Mouse (Mus musculus) thymus, postnatal 10 days (tissue): ENCODE data around the gene Tenm4.
A peak's percentile ranks its signal among the peaks of the same experiment; 100 is the strongest.
"Not testable (repeated sequence)": the region's sequence is repeated elsewhere in the genome, so short reads cannot be mapped to it uniquely, and the experiment has no call there.

ENCODE experiments used
- DNase-seq, 2 experiments: peaks; one replicate each; pipeline ENCODE4 v3.0.0; 2021; ENCODE audit warnings: low spot score in 2 of 2

Gene Tenm4

DNA sequence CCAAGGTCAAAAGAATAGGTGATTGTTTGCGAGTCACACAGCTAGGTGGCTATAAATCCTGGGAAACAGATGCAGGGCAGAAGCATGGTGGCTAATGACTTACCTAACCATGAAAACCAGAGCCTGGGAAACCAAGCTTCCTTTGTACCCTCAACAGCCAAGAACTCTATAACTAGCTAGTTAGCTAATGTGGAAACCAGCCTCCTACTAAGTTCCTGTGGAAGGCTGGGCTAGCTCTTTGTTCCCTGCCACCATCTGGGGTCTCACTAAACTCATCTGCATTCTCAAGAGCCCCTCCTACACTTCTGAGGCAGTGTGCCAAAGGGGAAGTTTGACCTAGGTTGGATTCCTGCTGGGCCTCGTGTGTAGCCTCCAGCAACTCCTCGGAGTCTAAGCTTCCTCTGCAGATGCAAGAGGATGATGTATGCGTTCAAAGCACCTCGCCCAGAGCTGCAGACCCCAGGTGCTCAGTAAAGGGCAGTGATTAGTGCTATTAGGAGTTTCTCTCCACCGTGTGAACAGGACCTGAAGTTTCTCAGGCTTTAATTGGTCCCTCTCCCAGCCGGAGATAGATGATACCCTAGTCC is 719.1 kb downstream of the Tenm4 start:
- DNase-seq: no peak

DNA sequence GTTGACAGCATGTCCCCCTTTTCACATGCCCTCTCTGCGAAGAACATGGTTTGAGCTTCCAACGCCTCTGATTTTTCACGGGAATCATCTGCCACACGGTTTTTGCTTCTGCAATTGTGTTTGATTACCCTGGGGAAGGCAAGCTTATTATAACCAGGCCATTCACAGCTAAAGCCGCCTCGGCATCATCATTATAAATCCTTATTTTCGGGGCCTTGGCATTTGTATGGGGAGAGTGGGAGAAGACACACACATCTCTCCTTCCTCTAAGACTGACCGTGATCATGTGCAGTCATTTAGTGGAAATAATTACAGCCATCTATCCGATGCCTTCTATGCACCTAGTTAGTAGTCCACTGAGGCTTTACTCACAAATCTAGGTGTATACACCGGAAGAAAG is 719.9 kb downstream of the Tenm4 start:
- DNase-seq: no peak

DNA sequence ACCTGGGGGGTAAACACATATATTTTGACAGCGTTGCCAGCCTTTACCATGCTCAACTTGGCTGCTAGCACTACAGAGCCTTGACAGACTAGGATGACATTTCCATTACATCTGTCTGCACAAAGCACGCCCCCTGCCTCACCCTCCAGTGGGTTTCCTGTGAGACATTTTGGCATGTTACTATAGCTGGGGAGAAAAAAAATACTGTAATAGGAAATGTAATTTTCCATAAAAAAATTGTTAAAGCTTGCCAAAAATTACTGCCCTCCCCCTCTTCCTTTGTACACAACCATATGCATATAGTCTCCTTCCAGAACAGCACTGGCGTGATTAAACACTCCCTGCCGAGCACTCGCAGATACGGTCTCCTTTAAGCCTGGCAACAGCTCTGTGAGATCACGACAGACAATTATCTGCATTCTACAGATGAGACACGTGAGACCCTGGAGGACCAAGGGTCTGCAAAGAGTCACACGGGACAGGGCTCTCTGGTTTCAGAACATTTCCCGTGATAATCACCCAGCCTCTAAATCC is 728.1 kb downstream of the Tenm4 start:
- no peak for DNase-seq

DNA sequence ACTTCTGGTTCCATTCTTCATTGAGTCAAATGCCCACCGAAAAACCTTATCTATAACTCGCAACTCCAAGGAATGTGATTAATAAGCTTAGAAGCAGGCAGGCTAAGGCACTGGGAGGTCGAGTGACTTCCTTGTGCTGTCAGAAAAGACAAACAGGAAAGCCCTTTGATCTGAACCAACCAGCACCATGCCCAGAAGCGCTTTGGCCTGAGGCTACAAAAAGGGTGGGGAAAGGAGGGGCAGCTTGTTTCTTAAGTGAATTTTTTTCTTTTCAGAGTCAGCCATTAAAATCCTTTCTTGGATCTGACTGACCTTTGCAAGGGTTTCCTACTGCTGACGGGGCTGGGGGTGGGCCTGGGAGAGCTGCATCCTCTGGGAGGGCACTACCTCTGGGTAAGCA is 731.1 kb downstream of the Tenm4 start:
- DNase-seq: no peak

DNA sequence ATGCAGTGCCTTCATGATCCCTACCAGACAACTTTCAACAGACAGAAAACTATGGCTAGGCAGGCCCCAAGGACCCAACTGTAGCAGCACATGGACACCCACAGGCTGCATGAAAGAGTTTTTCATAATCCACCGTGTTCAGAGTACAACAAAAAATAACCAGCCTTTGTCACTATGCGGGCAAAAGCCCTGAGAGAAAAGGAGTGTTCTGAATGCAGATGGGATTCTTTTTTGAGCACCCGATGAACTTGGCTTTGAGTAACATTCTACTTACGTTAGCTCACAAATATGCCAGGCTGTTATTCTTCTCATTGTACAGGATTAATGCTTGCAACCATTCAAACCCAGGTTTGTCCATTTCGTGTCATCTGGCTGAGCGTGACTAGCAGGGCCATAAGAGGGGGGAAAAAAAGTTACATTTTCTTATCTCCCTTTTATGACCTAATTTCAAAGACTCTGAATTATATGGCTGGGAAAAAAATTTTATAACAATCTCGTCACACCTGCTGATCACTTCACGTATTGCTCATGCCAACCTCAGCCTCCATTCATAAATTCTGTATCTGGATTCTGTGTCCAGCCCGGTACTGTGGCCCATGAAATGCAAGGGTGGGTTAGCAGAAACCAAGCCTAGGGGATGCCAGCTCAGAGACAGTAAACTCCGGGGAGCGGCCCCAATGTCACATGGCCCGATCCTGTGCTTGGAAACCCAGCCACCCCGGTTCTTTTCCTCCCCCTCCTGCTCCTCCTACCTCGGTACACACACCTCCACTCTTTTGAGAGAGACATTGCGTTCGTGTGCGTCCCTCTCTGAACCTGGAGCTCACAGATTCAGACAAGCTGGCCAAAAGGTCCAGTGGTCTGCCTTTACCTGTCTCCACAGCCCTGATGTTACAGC is 732.3 kb downstream of the Tenm4 start:
- DNase-seq: no peak

DNA sequence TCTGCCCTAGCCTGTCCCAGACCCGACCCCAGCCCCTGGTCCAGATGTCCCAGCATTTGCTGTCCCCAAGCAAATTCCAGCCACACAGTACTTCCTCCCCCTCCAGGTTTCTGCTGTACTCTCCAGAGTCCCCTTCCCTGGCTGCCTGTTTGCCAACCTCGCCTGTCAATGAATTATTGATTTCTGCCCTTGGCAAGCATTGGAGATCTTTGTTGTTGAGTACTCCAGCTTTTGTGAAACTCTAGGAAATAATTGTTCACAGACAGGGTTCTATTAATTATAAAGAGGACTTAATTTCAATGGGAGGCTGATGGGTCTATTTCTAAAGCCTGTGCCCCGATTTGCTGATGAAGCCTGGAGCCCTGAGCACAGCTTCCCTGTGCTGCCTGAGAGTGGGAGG is 733.4 kb downstream of the Tenm4 start:
- no peak for DNase-seq

DNA sequence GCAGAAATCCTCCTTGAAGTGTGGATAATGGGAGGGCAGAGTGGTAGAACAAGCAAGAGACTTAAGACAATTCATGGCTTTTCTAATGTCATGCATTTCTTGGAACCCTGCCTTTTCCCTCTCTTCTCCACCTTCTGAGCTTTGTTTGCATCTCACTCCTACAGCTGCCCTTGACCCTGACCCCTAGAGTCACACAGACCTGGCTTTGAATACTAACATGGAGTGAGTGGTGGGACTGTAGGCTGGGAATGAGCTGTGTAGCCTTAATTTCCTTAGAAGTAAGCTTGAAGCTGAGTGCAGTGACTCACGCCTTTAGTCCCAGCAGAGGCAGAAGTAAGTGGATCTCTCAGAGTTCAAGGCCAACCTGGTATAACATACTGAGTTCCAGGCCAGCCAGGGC is 733.9 kb downstream of the Tenm4 start:
- DNase-seq: no peak

DNA sequence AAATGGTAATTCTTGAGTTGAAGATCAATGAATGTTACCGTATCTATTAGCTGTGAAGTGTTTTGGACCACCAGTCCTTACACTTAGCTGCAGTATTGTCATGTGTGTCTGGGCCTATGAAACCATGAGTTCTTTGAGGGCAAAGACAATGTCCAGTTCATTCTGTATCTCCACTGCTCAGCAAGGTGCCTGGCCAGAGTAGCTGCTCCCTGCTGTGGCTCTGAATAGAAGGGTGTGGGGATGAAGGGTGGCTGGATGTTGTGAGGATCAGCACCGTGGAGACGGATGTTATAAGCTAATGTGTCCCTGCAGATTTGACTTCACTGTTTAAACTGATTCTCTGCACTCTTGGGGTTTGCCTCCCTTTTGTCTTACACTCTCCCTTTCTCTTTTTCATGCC is 734.4 kb downstream of the Tenm4 start:
- DNase-seq: no peak

DNA sequence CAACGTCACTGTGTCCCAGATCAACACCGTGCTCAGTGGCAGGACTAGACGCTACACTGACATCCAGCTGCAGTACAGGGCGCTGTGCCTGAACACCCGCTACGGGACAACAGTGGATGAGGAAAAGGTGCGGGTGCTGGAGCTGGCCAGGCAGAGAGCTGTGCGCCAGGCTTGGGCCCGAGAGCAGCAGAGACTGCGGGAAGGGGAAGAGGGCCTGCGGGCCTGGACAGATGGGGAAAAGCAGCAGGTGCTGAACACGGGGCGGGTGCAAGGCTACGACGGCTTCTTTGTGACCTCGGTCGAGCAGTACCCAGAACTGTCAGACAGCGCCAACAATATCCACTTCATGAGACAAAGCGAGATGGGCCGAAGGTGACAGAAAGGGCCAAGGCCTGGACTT is 735.2 kb downstream of the Tenm4 start:
- DNase-seq: no peak

DNA sequence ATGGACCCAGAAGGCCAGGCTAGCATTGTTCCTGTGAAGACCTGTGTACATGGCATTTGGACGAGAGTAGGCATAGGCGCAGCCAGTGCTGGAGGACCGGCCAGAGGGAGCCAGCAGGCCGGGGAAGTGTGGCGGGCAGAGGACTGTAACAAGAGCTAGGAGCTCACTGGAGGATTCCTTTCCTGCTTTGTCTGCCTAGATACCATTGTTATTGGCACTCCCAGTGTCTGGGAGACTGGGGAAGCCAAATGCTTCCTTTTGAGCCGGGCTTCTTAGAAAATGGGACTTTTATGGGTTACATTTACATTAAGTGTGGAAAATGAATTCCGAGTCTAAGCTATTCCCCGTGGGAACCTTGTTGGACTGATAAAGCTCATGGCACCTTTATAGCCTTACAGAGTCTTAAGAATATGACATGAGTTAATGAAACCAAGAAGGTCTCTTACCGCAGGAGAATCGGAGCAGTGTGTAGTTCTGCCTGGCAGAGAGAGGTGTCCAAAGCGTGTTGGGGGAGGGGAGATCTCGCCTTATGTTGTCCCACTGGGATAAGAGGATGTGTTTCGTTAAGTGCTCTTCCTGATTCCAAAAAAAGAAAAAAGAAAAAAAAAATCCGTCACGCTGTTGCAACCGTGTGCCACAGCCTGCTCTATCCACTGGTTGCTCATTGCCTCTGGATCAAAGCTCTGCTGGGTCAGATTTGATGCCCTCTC is 737.1 kb downstream of the Tenm4 start:
- no peak for DNase-seq

DNA sequence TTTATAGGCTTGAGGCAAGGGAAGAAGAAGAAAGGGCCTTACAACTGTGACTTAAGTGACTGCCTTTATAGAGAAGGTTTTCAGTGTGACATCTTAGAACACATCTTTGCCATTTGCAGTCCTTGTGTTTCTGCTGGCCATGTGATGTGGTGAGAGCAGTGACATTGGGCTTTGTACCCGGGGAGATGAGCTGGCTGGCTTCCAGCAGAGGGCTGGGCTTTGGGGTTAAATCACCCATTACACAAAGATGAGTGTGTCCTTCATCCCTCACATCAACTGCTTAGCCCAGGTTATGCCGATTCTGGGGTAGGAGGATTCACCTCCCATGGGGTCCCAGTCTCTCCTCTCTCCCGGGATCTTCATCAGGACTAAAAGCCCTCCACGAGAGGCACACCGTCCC is 738.8 kb downstream of the Tenm4 start:
- DNase-seq: no peak

DNA sequence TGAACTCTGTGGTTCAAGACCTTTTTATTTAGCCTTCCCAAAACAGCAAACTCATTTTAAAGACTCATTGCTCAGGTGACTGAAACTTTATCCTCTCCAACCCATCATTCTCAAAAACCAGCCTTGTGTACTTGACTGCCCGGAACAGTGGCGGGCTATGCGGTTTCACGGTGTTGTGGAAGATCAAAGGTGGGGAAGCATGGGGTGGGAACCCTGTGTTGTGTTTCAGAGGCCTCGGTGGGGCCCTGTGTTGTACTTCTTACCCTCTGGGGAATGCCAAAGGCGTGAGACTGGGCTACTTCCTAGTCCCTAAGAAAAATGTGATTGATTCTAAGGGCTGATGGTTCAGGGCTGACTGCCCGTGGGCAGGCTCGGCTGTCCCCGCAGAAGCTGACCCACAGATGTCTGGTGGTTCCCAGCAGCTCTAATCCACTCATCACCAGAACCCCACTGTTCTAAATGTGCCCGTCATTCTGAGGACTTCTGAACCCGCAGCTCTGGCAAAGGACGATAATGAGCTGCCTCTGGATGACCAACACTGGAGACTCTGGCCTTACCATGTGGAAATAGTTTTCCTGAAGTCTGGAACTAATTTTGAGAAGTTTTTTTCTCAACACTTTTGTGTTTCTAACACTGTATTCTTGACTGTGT is 739.4 kb downstream of the Tenm4 start:
- DNase-seq: no peak

DNA sequence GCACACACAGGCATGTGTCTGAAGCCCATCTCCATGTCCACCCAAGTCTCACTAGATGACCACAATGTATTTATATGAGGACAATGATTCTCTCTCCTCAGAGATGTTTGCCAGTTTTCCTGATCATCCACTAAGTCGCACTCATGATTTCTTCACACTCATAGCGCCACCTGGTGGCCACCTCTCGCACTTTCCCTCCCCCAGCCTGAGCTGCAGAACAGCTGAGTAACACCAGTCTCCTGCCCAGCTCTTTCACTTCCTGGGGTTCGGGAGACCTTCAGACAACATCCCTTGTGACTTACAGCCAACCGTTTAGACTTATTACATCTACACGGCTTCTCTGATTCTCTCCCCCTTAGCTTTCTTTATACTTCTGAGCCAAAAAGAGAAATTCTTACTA is 743.0 kb downstream of the Tenm4 start:
- DNase-seq: peak; percentile 43 to 77

DNA sequence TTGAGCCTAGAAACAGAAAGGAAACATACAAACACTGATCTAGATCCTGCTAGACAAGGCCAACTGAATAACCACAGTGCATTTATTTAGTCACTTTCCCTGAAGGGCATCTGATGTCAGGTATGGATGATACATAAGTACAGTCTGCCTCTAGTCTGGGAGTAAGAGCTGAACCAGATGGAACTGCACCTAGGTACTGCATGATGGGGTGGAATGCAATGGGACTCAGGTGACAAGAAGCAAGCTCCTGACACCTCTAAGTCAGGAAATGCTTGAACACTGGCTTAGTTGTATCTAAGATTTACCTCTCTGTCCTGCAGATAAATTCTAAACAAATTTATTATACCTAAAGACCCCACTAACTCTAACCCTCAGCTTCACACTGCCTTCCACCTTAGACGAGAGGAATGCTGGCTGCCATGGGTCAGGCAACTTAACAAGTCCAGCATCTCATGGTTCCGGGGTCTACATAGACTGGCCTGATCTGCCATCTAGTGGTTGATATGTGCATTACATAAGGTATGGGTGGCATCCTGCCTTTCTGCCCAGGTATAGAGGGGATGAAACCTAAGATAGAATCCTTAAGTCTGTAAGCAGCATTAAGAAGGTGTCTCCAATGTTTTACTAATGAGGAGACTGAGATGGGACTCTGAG is 744.5 kb downstream of the Tenm4 start:
- DNase-seq: peak in 1 of 2 experiments; percentile 68

DNA sequence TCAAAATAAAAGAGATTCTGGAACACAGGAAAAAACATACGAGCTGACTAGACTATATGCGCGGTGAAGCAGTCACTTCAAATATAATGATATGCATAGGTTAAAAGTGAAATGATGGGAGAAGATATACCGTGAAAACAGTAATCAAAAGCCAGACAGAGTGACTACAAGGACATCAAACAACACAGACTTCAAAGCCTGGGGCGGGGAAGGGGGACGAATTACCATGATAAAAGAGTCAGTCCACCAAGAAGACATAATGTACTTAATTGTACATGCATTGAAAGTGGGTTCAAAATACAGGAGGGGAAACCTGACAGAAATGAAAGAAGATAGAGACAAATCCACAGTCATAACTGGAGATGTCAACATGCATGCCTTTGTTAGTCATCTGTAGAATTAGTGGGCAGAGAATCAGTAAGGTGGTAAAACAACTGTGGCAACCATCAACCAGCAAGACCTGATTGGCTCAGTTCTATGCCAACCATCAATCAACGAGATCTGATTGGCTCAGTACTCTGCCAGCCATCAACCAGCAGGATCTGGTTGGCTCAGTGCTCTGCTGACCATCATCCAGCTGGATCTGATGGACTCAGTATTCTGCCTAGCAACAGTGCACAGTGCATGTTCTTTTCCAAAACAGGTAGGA is 749.5 kb downstream of the Tenm4 start:
- DNase-seq: no peak

DNA sequence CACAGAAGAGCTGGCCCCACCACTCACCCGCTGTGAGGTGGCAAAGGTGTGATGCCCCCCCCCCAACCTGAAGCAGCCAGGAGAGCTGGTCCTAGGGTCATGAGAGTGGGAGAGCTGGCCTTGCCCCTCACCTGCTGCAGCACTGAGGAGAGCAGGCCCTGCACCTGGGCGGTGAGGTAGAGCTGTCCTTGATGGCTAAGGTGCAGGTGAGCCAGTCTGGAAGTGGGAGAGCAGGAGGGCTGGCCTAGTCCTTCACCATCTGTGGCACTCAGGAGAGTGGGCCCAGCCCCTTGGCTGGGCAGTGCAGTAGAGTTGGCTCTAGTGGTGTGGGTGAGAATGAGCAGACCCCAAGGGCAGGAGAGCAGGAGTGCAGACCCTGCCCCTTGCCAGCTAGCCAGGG is 751.9 kb downstream of the Tenm4 start:
- DNase-seq: no peak

DNA sequence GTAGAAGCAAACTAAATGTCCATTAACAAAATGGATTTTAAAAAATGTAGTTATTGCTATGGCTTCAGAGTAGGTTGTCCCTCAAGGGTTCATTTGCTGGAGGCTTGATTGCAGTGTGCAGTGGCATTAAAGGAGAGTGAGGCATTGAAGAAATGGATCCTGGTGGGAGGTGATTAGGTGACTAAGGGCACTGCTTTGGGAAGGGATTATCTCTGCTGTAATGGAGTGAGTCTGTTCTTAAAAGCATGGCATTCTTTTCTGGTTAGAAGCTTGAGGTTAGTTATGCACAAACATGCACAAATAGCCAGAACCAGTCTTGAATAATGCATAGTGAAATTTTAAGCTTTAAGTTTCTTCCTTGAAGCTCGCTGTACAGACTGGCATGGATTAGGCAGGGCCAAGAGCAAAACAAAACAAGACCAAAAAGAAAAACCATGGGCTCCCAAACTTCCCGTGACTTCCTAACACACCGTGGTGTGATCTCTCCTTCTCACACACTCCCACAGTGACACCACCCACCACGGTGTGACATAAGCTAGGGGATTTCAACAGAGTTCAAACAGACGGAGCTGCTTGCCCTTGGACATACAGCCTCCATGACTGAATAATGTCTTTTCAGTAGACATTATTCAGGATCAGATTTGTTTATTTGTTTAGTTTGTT is 772.8 kb downstream of the Tenm4 start:
- DNase-seq: no peak

DNA sequence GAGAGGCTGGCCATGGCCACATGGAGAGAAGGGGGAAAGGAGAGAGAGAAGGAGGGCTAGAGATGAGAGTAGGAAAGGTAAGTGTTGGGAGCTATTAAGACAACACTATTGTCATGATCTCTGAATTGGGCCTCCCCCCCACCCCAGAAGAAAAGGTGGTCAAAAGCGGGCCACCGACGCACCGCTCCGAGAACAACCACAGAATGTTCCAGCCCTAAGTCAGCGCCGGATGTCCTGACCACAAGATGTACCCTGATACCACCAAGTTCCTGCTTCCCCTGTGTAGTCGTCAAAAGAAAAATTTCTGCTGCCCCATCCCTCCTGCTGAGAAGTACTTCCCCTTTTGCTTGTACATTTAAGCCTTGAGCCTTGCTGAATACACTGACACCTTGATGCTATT is 775.5 kb downstream of the Tenm4 start:
- DNase-seq: not testable (repeated sequence)

DNA sequence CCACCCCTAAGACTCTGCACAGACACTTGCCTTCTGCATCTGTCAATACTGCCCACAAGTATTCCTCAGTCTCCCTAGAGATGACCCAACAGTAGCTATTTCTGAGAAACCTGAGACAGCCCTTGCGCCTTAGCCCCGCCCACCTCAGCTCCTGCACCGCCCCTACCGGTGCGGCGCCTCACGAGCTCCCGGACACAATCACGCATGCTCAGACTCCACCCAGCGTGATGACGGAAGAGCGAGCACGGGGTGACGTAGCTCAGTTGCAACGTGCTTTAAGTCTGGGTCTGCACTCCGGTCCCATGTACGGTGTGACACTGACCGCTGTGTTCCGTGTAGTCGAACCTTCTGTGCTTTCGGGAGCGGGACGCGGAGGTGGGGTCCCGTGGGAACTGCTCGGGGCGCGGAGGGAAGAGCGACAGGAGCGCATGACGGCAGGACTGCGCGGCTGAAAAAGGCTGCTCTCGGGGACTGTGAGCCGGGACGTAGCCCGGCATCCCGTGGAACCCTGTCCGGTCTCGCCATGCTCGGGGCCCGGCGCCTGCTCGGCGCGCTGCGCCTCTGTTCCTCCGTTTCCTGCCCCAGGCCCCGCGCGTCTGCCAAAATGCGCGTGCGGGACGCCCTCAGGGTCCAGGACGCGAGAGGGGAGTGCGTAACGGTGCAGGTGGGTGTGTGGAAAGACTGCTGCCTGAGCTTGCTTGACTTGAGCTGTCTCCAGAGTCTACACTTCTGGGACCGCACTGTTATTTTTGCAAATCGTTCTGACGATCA is 780.4 kb downstream of the Tenm4 start, which contains the start of gene Nars2:
Gene Nars2, plus strand, starts transcription at position 225 of the 771 bp plus-strand sequence.
- DNase-seq: peak; percentile 77 to 86

DNA sequence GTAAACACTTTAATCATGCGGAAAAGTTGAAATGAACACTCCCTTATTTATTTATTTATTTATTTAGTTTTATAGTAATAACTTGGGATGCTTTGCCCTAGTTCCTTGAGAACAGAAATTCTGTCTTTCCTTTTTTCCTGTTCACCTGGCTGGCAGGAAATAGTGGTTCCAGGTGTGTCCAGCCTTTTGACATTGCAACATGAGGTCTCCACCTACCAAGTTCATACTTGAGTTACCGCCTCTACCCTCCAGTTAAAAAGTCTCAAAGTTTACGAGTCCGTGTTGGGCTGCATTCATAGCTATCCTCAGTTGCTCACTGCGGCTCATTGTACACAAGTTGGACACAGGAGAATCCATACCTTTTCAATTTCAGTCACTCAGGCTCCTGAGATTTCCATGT is 781.0 kb downstream of the Tenm4 start:
- DNase-seq: no peak
